Mouse (Mus musculus): ENCODE data around the gene Cd44. TPM values are rescaled to one million over a fixed set of nuclear protein-coding genes. Genes with fewer than 3 reads are reported as not detected.

The Cd44 gene
- polyA plus RNA-seq, 1 experiment from 2014 or later, result 5.3 TPM

DNA sequence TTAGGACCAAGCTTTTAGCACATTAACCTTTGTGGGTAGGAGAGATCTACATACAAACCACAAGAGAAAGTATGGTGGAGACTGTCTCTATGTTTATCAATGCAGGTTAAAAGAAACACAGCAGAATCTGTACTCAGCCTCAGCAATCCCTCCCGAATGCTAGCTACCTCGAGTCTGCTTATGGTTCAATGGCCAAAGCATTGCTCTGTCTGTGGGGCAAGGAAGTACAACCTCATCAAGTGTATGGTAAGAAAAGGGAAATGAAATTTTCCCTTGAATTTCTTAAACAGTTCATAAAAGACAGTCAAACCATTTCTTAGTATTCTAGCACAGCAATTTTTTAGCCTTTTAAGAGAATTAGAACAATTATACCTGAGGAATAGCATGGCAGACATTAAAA is 109.8 kb downstream of the Cd44 start:
- Histone ChIP-seq H3K9ac (replicated peaks; ENCODE audit: low read length) (no peak overlapping the region), H3K27ac (ENCODE audit: low read length) (no peak overlapping the region), H3K9me3 (ENCODE audit: low read length) (no peaks in the 10 kb centered on the region), H3K4me3 (ENCODE audit: low read length) (no peak overlapping the region), H3K4me2 (replicated peaks; ENCODE audit: low read depth, low read length) (no peak overlapping the region), H3K27me3 (ENCODE audit: insufficient read depth, low read length) (no peaks in the 10 kb centered on the region), H3K36me3 (ENCODE audit: insufficient read depth, low read length) (no peaks in the 10 kb centered on the region), H3K4me1 (ENCODE audit: insufficient read depth, low read length) (no peaks in the 10 kb centered on the region)
- 75% methylated on average over 2 of the region's 2 CpGs for WGBS
- ATAC-seq (ENCODE audit: low FRiP score, low TSS enrichment), result no peak

DNA sequence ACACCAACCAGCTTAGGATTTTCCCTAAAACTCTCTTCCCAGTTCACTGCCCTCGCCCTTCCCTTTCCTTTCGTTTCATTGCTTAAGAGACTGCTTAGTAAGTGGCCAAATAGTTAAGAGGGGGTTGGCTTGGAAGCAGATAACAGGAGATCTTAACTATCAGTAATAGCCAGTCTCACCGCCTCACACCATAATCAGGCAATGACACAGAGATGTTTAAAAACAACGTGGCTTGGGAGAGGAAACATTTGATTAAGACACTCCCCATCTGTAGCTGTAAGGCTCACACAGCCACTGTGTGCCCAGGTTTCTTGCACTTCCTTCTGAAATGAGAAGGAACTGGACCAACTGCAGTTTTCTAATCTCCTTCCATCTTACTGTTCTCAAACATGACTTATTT is 115.8 kb downstream of the Cd44 start:
- no peak for ATAC-seq (ENCODE audit: low FRiP score, low TSS enrichment)
- Histone ChIP-seq H3K27ac (ENCODE audit: low read length) (no peak overlapping the region), H3K36me3 (ENCODE audit: insufficient read depth, low read length) (no peaks in the 10 kb centered on the region), H3K9me3 (ENCODE audit: low read length) (no peaks in the 10 kb centered on the region), H3K4me3 (ENCODE audit: low read length) (no peak overlapping the region), H3K4me1 (ENCODE audit: insufficient read depth, low read length) (no peaks in the 10 kb centered on the region), H3K9ac (replicated peaks; ENCODE audit: low read length) (no peak overlapping the region), H3K4me2 (replicated peaks; ENCODE audit: low read depth, low read length) (no peak overlapping the region), H3K27me3 (ENCODE audit: insufficient read depth, low read length) (no peaks in the 10 kb centered on the region)
- WGBS, result 60% methylated on average over 4 of the region's 4 CpGs

DNA sequence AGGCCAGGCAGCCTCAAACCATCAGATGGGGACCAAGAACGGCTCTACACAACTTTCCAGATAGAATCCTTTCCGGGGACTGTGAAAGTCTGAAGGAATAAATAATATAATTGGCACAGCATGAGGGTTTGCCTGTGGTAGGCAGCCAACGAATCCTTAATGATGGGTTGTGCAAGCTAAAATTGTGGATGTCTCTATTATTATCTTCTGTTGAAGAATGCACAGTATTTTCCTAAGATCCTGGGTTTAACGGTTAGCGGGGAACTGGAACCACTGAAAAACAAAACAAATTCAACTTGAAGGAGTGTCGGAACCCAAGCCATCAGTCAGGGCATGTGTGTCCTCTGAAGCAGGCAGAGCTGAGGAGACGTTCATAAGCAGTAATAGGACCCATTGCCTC is 118.7 kb downstream of the Cd44 start:
- no peak overlapping the region for H3K4me2 ChIP-seq (replicated peaks; ENCODE audit: low read depth, low read length)
- H3K36me3 ChIP-seq (ENCODE audit: insufficient read depth, low read length), result no peaks in the 10 kb centered on the region
- H3K4me1 ChIP-seq (ENCODE audit: insufficient read depth, low read length), result no peaks in the 10 kb centered on the region
- no peak overlapping the region for H3K4me3 ChIP-seq (ENCODE audit: low read length)
- H3K9me3 ChIP-seq (ENCODE audit: low read length), result no peaks in the 10 kb centered on the region
- ATAC-seq (ENCODE audit: low FRiP score, low TSS enrichment), result no peak
- H3K27me3 ChIP-seq (ENCODE audit: insufficient read depth, low read length), result no peaks in the 10 kb centered on the region
- H3K9ac ChIP-seq (replicated peaks; ENCODE audit: low read length), result no peak overlapping the region
- WGBS, result 77% methylated on average over 7 of the region's 7 CpGs
- no peak overlapping the region for H3K27ac ChIP-seq (ENCODE audit: low read length)

DNA sequence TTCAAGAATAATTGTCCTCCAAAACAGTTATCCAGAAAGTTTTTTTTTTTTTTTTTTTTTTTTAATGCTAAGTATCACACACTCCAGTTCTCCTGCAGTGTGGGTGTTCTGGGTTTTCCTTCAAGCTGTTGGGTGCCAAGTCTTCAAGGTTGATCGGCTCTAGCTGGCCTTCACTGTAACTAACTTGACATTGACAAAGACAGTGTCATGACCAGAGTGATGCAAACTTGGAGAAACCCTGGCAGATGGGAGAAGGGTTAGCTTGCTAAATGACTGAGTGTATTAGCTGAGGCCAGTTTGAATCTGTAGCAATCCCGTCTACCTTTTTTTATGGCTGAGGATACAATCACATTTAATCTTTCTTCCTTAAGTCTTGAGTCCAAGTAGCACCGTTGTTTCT is 123.3 kb downstream of the Cd44 start:
- no peaks in the 10 kb centered on the region for H3K4me1 ChIP-seq (ENCODE audit: insufficient read depth, low read length)
- H3K27ac ChIP-seq (ENCODE audit: low read length), result no peak overlapping the region
- no peaks in the 10 kb centered on the region for H3K36me3 ChIP-seq (ENCODE audit: insufficient read depth, low read length)
- no peak for ATAC-seq (ENCODE audit: low FRiP score, low TSS enrichment)
- no peak overlapping the region for H3K9ac ChIP-seq (replicated peaks; ENCODE audit: low read length)
- no peaks in the 10 kb centered on the region for H3K9me3 ChIP-seq (ENCODE audit: low read length)
- 87% methylated on average over 3 of the region's 3 CpGs for WGBS
- no peak overlapping the region for H3K4me2 ChIP-seq (replicated peaks; ENCODE audit: low read depth, low read length)
- H3K27me3 ChIP-seq (ENCODE audit: insufficient read depth, low read length), result no peaks in the 10 kb centered on the region
- no peak overlapping the region for H3K4me3 ChIP-seq (ENCODE audit: low read length)

GRCm38 (mm10) chr2:102775561-102775960 is 125.9 kb downstream of the Cd44 start:
- no peak overlapping the region for H3K4me2 ChIP-seq (replicated peaks; ENCODE audit: low read depth, low read length)
- no peaks in the 10 kb centered on the region for H3K4me1 ChIP-seq (ENCODE audit: insufficient read depth, low read length)
- H3K4me3 ChIP-seq (ENCODE audit: low read length), result no peak overlapping the region
- H3K9ac ChIP-seq (replicated peaks; ENCODE audit: low read length), result no peak overlapping the region
- H3K36me3 ChIP-seq (ENCODE audit: insufficient read depth, low read length), result no peaks in the 10 kb centered on the region
- no peak for ATAC-seq (ENCODE audit: low FRiP score, low TSS enrichment)
- H3K27ac ChIP-seq (ENCODE audit: low read length), result no peak overlapping the region
- 87% methylated on average over 1 of the region's 1 CpGs for WGBS
- H3K27me3 ChIP-seq (ENCODE audit: insufficient read depth, low read length), result no peaks in the 10 kb centered on the region
- H3K9me3 ChIP-seq (ENCODE audit: low read length), result no peaks in the 10 kb centered on the region

- ATAC-seq (ENCODE audit: low FRiP score, low TSS enrichment), result no peak
- WGBS, result 76% methylated on average over 4 of the region's 4 CpGs
- no peak overlapping the region for H3K9ac ChIP-seq (replicated peaks; ENCODE audit: low read length)
- H3K9me3 ChIP-seq (ENCODE audit: low read length), result no peaks in the 10 kb centered on the region
- no peak overlapping the region for H3K4me3 ChIP-seq (ENCODE audit: low read length)
- no peak overlapping the region for H3K4me2 ChIP-seq (replicated peaks; ENCODE audit: low read depth, low read length)
- H3K4me1 ChIP-seq (ENCODE audit: insufficient read depth, low read length), result no peaks in the 10 kb centered on the region
- H3K27ac ChIP-seq (ENCODE audit: low read length), result no peak overlapping the region
- no peaks in the 10 kb centered on the region for H3K27me3 ChIP-seq (ENCODE audit: insufficient read depth, low read length)
- H3K36me3 ChIP-seq (ENCODE audit: insufficient read depth, low read length), result no peaks in the 10 kb centered on the region
These were observed 126.8 kb downstream of the Cd44 start for GRCm38 (mm10) chr2:102774700-102775099.

DNA sequence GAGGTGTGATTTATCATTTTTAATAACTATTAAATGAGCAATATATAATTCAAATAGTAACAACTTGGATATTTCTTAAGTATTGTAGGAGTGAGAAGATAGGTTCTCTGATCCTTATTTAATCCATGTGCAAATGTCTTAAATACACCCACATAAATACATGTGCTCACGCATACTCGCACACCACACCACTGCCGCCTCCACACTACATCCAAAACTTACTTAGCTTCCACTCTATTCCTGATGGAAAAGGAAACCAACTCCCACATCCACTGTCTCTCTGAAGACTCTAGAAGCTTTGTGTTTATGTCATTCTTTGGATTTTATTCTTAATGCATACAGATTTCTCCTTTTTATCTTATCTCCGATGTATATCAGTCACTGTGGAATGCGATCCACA is 129.2 kb downstream of the Cd44 start:
- Histone ChIP-seq H3K4me1 (ENCODE audit: insufficient read depth, low read length) (no peaks in the 10 kb centered on the region), H3K9ac (replicated peaks; ENCODE audit: low read length) (no peak overlapping the region), H3K9me3 (ENCODE audit: low read length) (no peaks in the 10 kb centered on the region), H3K36me3 (ENCODE audit: insufficient read depth, low read length) (no peaks in the 10 kb centered on the region), H3K4me2 (replicated peaks; ENCODE audit: low read depth, low read length) (no peak overlapping the region), H3K27me3 (ENCODE audit: insufficient read depth, low read length) (no peaks in the 10 kb centered on the region), H3K4me3 (ENCODE audit: low read length) (no peak overlapping the region), H3K27ac (ENCODE audit: low read length) (no peak overlapping the region)
- WGBS, result 92% methylated on average over 5 of the region's 5 CpGs
- no peak for ATAC-seq (ENCODE audit: low FRiP score, low TSS enrichment)

DNA sequence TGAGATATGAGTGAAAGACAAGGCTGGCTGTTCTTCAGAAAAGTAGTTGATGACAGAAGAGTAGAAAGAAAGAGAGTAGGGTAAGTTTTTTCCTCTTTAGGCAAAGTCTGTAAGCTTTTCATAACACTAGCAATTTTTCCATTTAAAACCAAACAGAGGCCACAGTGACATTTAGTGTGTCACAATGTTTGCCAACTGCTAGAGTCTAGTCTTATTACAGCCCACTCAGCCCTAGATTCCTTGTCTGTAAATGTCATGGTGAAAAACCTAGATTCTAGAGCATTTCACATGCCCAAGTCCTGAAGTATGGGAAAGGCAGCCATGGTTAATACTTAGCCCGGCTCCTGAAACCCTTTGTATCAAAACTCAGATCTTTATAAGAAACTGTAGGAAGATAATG is 130.2 kb downstream of the Cd44 start:
- Histone ChIP-seq H3K36me3 (ENCODE audit: insufficient read depth, low read length) (no peaks in the 10 kb centered on the region), H3K4me1 (ENCODE audit: insufficient read depth, low read length) (no peaks in the 10 kb centered on the region), H3K9ac (replicated peaks; ENCODE audit: low read length) (no peak overlapping the region), H3K4me3 (ENCODE audit: low read length) (no peak overlapping the region), H3K4me2 (replicated peaks; ENCODE audit: low read depth, low read length) (no peak overlapping the region), H3K27me3 (ENCODE audit: insufficient read depth, low read length) (no peaks in the 10 kb centered on the region), H3K27ac (ENCODE audit: low read length) (no peak overlapping the region), H3K9me3 (ENCODE audit: low read length) (no peaks in the 10 kb centered on the region)
- ATAC-seq (ENCODE audit: low FRiP score, low TSS enrichment), result no peak
- WGBS, result 86% methylated on average over 1 of the region's 1 CpGs

- WGBS, result 38% methylated on average over 3 of the region's 3 CpGs
- Histone ChIP-seq H3K4me2 (replicated peaks; ENCODE audit: low read depth, low read length) (no peak overlapping the region), H3K9me3 (ENCODE audit: low read length) (no peaks in the 10 kb centered on the region), H3K4me1 (ENCODE audit: insufficient read depth, low read length) (no peaks in the 10 kb centered on the region), H3K4me3 (ENCODE audit: low read length) (no peak overlapping the region), H3K36me3 (ENCODE audit: insufficient read depth, low read length) (no peaks in the 10 kb centered on the region), H3K9ac (replicated peaks; ENCODE audit: low read length) (no peak overlapping the region), H3K27me3 (ENCODE audit: insufficient read depth, low read length) (no peaks in the 10 kb centered on the region), H3K27ac (ENCODE audit: low read length) (no peak overlapping the region)
- ATAC-seq (ENCODE audit: low FRiP score, low TSS enrichment), result no peak
These were observed 133.2 kb downstream of the Cd44 start for GRCm38 (mm10) chr2:102768267-102768666.

- Histone ChIP-seq H3K9me3 (ENCODE audit: low read length) (no peaks in the 10 kb centered on the region), H3K36me3 (ENCODE audit: insufficient read depth, low read length) (no peaks in the 10 kb centered on the region), H3K27me3 (ENCODE audit: insufficient read depth, low read length) (no peaks in the 10 kb centered on the region), H3K4me1 (ENCODE audit: insufficient read depth, low read length) (no peaks in the 10 kb centered on the region), H3K4me3 (ENCODE audit: low read length) (no peak overlapping the region), H3K9ac (replicated peaks; ENCODE audit: low read length) (no peak overlapping the region), H3K4me2 (replicated peaks; ENCODE audit: low read depth, low read length) (no peak overlapping the region), H3K27ac (ENCODE audit: low read length) (no peak overlapping the region)
- 66% methylated on average over 8 of the region's 8 CpGs for WGBS
- no peak for ATAC-seq (ENCODE audit: low FRiP score, low TSS enrichment)
These were observed 136.7 kb downstream of the Cd44 start for GRCm38 (mm10) chr2:102764602-102765374.

All from kidney, embryonic 16.5 days (tissue).